Mouse (Mus musculus): ENCODE data around the gene Arhgap21. TPM values are rescaled to one million over a fixed set of nuclear protein-coding genes. Genes with fewer than 3 reads are reported as not detected.

Gene Arhgap21
- polyA plus RNA-seq, 1 experiment from 2014 or later = 40.9 TPM

- Histone ChIP-seq H3K36me3 (ENCODE audit: control insufficient read depth, insufficient read depth, low read length) (0 out of 2 replicates have a peak, but pooled peaks cover 5% of the 10 kb centered on the region), H3K4me1 (ENCODE audit: control insufficient read depth, insufficient read depth, low read length) (no peaks in the 10 kb centered on the region), H3K9ac (ENCODE audit: low read depth, low read length) (no peak overlapping the region), H3K4me2 (ENCODE audit: low read length) (no peak overlapping the region), H3K27me3 (ENCODE audit: control insufficient read depth, insufficient read depth, low read depth, low read length) (no peaks in the 10 kb centered on the region), H3K9me3 (replicated peaks; ENCODE audit: control insufficient read depth, low read length, poor library complexity, severe bottlenecking) (no peaks in the 10 kb centered on the region), H3K4me3 (ENCODE audit: low read depth, low read length) (no peak overlapping the region), H3K27ac (ENCODE audit: low read length) (no peak overlapping the region)
- no peak for ATAC-seq
- WGBS = 89% methylated on average over 10 of the region's 10 CpGs
These were observed 54.0 kb downstream of the Arhgap21 start for GRCm38 (mm10) chr2:20914531-20915320.

GRCm38 (mm10) chr2:20913019-20913415 is 55.7 kb downstream of the Arhgap21 start:
- no peak overlapping the region for H3K4me2 ChIP-seq (ENCODE audit: low read length)
- no peaks in the 10 kb centered on the region for H3K27me3 ChIP-seq (ENCODE audit: control insufficient read depth, insufficient read depth, low read depth, low read length)
- no peak overlapping the region for H3K9ac ChIP-seq (ENCODE audit: low read depth, low read length)
- 94% methylated on average over 1 of the region's 1 CpGs for WGBS
- ATAC-seq = no peak
- H3K36me3 ChIP-seq (ENCODE audit: control insufficient read depth, insufficient read depth, low read length) = 0 out of 2 replicates have a peak, but pooled peaks cover 5% of the 10 kb centered on the region
- no peaks in the 10 kb centered on the region for H3K9me3 ChIP-seq (replicated peaks; ENCODE audit: control insufficient read depth, low read length, poor library complexity, severe bottlenecking)
- H3K4me3 ChIP-seq (ENCODE audit: low read depth, low read length) = no peak overlapping the region
- H3K4me1 ChIP-seq (ENCODE audit: control insufficient read depth, insufficient read depth, low read length) = no peaks in the 10 kb centered on the region
- H3K27ac ChIP-seq (ENCODE audit: low read length) = no peak overlapping the region

- Histone ChIP-seq H3K9me3 (replicated peaks; ENCODE audit: control insufficient read depth, low read length, poor library complexity, severe bottlenecking) (no peaks in the 10 kb centered on the region), H3K36me3 (ENCODE audit: control insufficient read depth, insufficient read depth, low read length) (0 out of 2 replicates have a peak, but pooled peaks cover 5% of the 10 kb centered on the region), H3K9ac (ENCODE audit: low read depth, low read length) (no peak overlapping the region), H3K4me1 (ENCODE audit: control insufficient read depth, insufficient read depth, low read length) (no peaks in the 10 kb centered on the region), H3K27ac (ENCODE audit: low read length) (no peak overlapping the region), H3K4me3 (ENCODE audit: low read depth, low read length) (no peak overlapping the region), H3K4me2 (ENCODE audit: low read length) (no peak overlapping the region), H3K27me3 (ENCODE audit: control insufficient read depth, insufficient read depth, low read depth, low read length) (no peaks in the 10 kb centered on the region)
- WGBS = 92% methylated on average over 11 of the region's 11 CpGs
- ATAC-seq = no peak
These were observed 56.2 kb downstream of the Arhgap21 start for GRCm38 (mm10) chr2:20912348-20913018.

- Histone ChIP-seq H3K27me3 (ENCODE audit: control insufficient read depth, insufficient read depth, low read depth, low read length) (no peaks in the 10 kb centered on the region), H3K9me3 (replicated peaks; ENCODE audit: control insufficient read depth, low read length, poor library complexity, severe bottlenecking) (no peaks in the 10 kb centered on the region), H3K27ac (ENCODE audit: low read length) (no peak overlapping the region), H3K4me3 (ENCODE audit: low read depth, low read length) (no peak overlapping the region), H3K9ac (ENCODE audit: low read depth, low read length) (no peak overlapping the region), H3K4me1 (ENCODE audit: control insufficient read depth, insufficient read depth, low read length) (no peaks in the 10 kb centered on the region), H3K36me3 (ENCODE audit: control insufficient read depth, insufficient read depth, low read length) (0 out of 2 replicates have a peak, but pooled peaks cover 5% of the 10 kb centered on the region), H3K4me2 (ENCODE audit: low read length) (no peak overlapping the region)
- ATAC-seq = no peak
- 94% methylated on average over 3 of the region's 3 CpGs for WGBS
These were observed 58.2 kb downstream of the Arhgap21 start for GRCm38 (mm10) chr2:20910446-20910845.

GRCm38 (mm10) chr2:20909404-20909803 is 59.3 kb downstream of the Arhgap21 start:
- ATAC-seq = no peak
- no peak overlapping the region for H3K4me2 ChIP-seq (ENCODE audit: low read length)
- WGBS = 82% methylated on average over 7 of the region's 7 CpGs

GRCm38 (mm10) chr2:20907291-20907690 is 61.4 kb downstream of the Arhgap21 start:
- no peak overlapping the region for H3K9ac ChIP-seq (ENCODE audit: low read depth, low read length)
- H3K4me2 ChIP-seq (ENCODE audit: low read length) = no peak overlapping the region
- no peaks in the 10 kb centered on the region for H3K27me3 ChIP-seq (ENCODE audit: control insufficient read depth, insufficient read depth, low read depth, low read length)
- H3K4me3 ChIP-seq (ENCODE audit: low read depth, low read length) = no peak overlapping the region
- H3K27ac ChIP-seq (ENCODE audit: low read length) = no peak overlapping the region
- no peaks in the 10 kb centered on the region for H3K9me3 ChIP-seq (replicated peaks; ENCODE audit: control insufficient read depth, low read length, poor library complexity, severe bottlenecking)
- ATAC-seq = no peak
- 93% methylated on average over 3 of the region's 3 CpGs for WGBS
- no peaks in the 10 kb centered on the region for H3K4me1 ChIP-seq (ENCODE audit: control insufficient read depth, insufficient read depth, low read length)
- H3K36me3 ChIP-seq (ENCODE audit: control insufficient read depth, insufficient read depth, low read length) = 0 out of 2 replicates have a peak, but pooled peaks cover 5% of the 10 kb centered on the region

More at GRCm38 (mm10) chr2:20909404-20909803, 59.3 kb downstream of the Arhgap21 start:
- H3K4me1 ChIP-seq (ENCODE audit: control insufficient read depth, insufficient read depth, low read length) = no peaks in the 10 kb centered on the region
- 0 out of 2 replicates have a peak, but pooled peaks cover 5% of the 10 kb centered on the region for H3K36me3 ChIP-seq (ENCODE audit: control insufficient read depth, insufficient read depth, low read length)
- no peak overlapping the region for H3K4me3 ChIP-seq (ENCODE audit: low read depth, low read length)
- no peaks in the 10 kb centered on the region for H3K27me3 ChIP-seq (ENCODE audit: control insufficient read depth, insufficient read depth, low read depth, low read length)
- no peak overlapping the region for H3K27ac ChIP-seq (ENCODE audit: low read length)
- H3K9ac ChIP-seq (ENCODE audit: low read depth, low read length) = no peak overlapping the region
- H3K9me3 ChIP-seq (replicated peaks; ENCODE audit: control insufficient read depth, low read length, poor library complexity, severe bottlenecking) = no peaks in the 10 kb centered on the region

GRCm38 (mm10) chr2:20905411-20905810 is 63.3 kb downstream of the Arhgap21 start:
- no peak overlapping the region for H3K27ac ChIP-seq (ENCODE audit: low read length)
- H3K4me2 ChIP-seq (ENCODE audit: low read length) = no peak overlapping the region
- H3K9me3 ChIP-seq (replicated peaks; ENCODE audit: control insufficient read depth, low read length, poor library complexity, severe bottlenecking) = no peaks in the 10 kb centered on the region
- H3K4me3 ChIP-seq (ENCODE audit: low read depth, low read length) = no peak overlapping the region
- H3K27me3 ChIP-seq (ENCODE audit: control insufficient read depth, insufficient read depth, low read depth, low read length) = no peaks in the 10 kb centered on the region
- no peaks in the 10 kb centered on the region for H3K4me1 ChIP-seq (ENCODE audit: control insufficient read depth, insufficient read depth, low read length)
- 95% methylated on average over 8 of the region's 8 CpGs for WGBS
- no peak for ATAC-seq
- no peak overlapping the region for H3K9ac ChIP-seq (ENCODE audit: low read depth, low read length)
- no peaks in the 10 kb centered on the region for H3K36me3 ChIP-seq (ENCODE audit: control insufficient read depth, insufficient read depth, low read length)

GRCm38 (mm10) chr2:20902981-20903645 is 65.6 kb downstream of the Arhgap21 start:
- WGBS = 89% methylated on average over 11 of the region's 11 CpGs
- Histone ChIP-seq H3K4me3 (ENCODE audit: low read depth, low read length) (no peak overlapping the region), H3K27ac (ENCODE audit: low read length) (no peak overlapping the region), H3K4me2 (ENCODE audit: low read length) (no peak overlapping the region), H3K36me3 (ENCODE audit: control insufficient read depth, insufficient read depth, low read length) (no peaks in the 10 kb centered on the region), H3K9me3 (replicated peaks; ENCODE audit: control insufficient read depth, low read length, poor library complexity, severe bottlenecking) (no peaks in the 10 kb centered on the region), H3K27me3 (ENCODE audit: control insufficient read depth, insufficient read depth, low read depth, low read length) (no peaks in the 10 kb centered on the region), H3K4me1 (ENCODE audit: control insufficient read depth, insufficient read depth, low read length) (no peaks in the 10 kb centered on the region; the same call in 1 of the 2 replicates), H3K9ac (ENCODE audit: low read depth, low read length) (no peak overlapping the region)
- no peak for ATAC-seq
